Mouse (Mus musculus) neutrophil, adult 5-6 weeks (primary cell): ENCODE data around the gene Sptbn1. TPM values are rescaled to one million over a fixed set of nuclear protein-coding genes. Genes with fewer than 3 reads are reported as not detected.

Experiments
- ATAC-seq: fragments of 151-379, 151-347 bp; 2 replicates; pipeline ENCODE4 v1.8.0; 2017; ENCODE audit warnings: mild to moderate bottlenecking, moderate TSS enrichment; ENCODE audit not compliant: insufficient number of reproducible peaks, poor library complexity, low FRiP score, severe bottlenecking; ENCODE audit errors: extremely low read depth
- total RNA-seq: library from RNA; stranded (forward); fragments of 200-1000 nt; gene quantifications from 2 replicates; pipeline ENCODE4 v1.2.3, GENCODE M21; 2017

Sptbn1 gene
- total RNA-seq, 1 experiment from 2014 or later, result 147 TPM

- ATAC-seq, result no peak
These were observed 176.1 kb downstream of the Sptbn1 start for GRCm38 (mm10) chr11:30091892-30092291.

DNA sequence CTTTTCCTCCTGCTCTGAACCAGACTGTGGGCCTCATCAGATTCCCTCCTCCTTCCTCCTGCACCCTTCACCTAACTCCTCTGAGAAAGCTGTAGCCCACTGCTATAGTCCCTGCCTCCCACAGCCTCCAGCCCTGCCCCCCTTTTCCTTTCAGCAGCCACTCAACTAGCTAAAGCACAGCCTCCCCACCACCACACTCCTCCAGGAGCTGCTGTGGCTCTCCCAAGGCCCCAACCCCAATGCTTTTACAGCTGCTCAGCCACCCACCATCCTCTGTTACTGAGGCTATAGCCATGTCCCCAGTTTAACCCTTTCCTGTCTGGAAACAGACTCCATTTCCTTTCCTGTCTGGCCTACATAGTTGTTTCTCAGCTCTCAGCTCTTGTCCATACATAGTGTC is 182.9 kb downstream of the Sptbn1 start:
- no peak for ATAC-seq

- no peak for ATAC-seq
These were observed 210.7 kb downstream of the Sptbn1 start for GRCm38 (mm10) chr11:30057299-30057698.

Other genes with a start within 250 kb of the Sptbn1 start
- 0.70 and 1.2 TPM in 2 replicates for gene Eml6, start 242.1 kb downstream of the Sptbn1 start, total RNA-seq
- not detected in 2 replicates for gene 4930505A04Rik, start 203.7 kb upstream of the Sptbn1 start, total RNA-seq